Mouse (Mus musculus) limb, embryonic 13.5 days (tissue): ENCODE results near the gene Ppm1j. TPM values are rescaled to one million over a fixed set of nuclear protein-coding genes. Genes with fewer than 3 reads are reported as not detected.
"Not testable (repeated sequence)": the region's sequence is repeated elsewhere in the genome, so short reads cannot be mapped to it uniquely, and the experiment has no call there.

Source experiments
- ATAC-seq: fragments of 200-750 bp; cut with Nextera tagmentation; 2 replicates; pipeline ENCODE4 v1.8.0; 2017; ENCODE audit warnings: low read depth, moderate number of reproducible peaks, moderate TSS enrichment; ENCODE audit not compliant: low FRiP score
- H3K27ac ChIP-seq: fragments of 300-500 bp; sonication (generic); 2 replicates; pipeline ENCODE4 v1.5.1; 2015; ENCODE audit warnings: inconsistent platforms, mild to moderate bottlenecking, moderate library complexity
- H3K27me3 ChIP-seq: fragments of 300-500 bp; sonication (generic); 2 replicates; pipeline ENCODE4 v1.6.1; 2015; ENCODE audit warnings: mild to moderate bottlenecking, inconsistent platforms
- H3K36me3 ChIP-seq: fragments of 300-500 bp; sonication (generic); 2 replicates; pipeline ENCODE4 v1.6.1; 2015; ENCODE audit warnings: inconsistent platforms, mild to moderate bottlenecking, moderate library complexity
- H3K4me1 ChIP-seq: fragments of 300-500 bp; sonication (generic); 2 replicates; pipeline ENCODE4 v1.6.1; 2015; ENCODE audit warnings: inconsistent platforms
- H3K4me2 ChIP-seq: fragments of 300-500 bp; sonication (generic); replicated peaks from 2 replicates; pipeline ENCODE4 v1.6.1; 2015; ENCODE audit warnings: inconsistent platforms, mild to moderate bottlenecking, moderate library complexity
- H3K4me3 ChIP-seq: fragments of 300-500 bp; sonication (generic); 2 replicates; pipeline ENCODE4 v1.5.1; 2015; ENCODE audit warnings: moderate library complexity, mild to moderate bottlenecking, inconsistent platforms
- H3K9ac ChIP-seq: fragments of 300-500 bp; sonication (generic); 2 replicates; pipeline ENCODE4 v1.6.1; 2015; ENCODE audit warnings: mild to moderate bottlenecking, inconsistent platforms
- H3K9me3 ChIP-seq: fragments of 300-500 bp; sonication (generic); 2 replicates; pipeline ENCODE4 v1.6.1; 2016; ENCODE audit warnings: inconsistent platforms
- WGBS: fragments of 180-500 bp; shearing (Covaris S2); methylation state at CpG from one replicate; pipeline ENCODE4 v1.1.7; 2015; 5-methylcytosine and 5-hydroxymethylcytosine counted together
- polyA plus RNA-seq: library from polyadenylated mRNA; unstranded; fragments of >200 nt; fragmentation: Nextera tagmentation; extraction: Ambion mirVana; gene quantifications from 2 replicates; pipeline ENCODE4 v1.2.1, GENCODE M21; 2015

Gene Ppm1j
- polyA plus RNA-seq, 1 experiment from 2014 or later = 2.8 TPM

DNA sequence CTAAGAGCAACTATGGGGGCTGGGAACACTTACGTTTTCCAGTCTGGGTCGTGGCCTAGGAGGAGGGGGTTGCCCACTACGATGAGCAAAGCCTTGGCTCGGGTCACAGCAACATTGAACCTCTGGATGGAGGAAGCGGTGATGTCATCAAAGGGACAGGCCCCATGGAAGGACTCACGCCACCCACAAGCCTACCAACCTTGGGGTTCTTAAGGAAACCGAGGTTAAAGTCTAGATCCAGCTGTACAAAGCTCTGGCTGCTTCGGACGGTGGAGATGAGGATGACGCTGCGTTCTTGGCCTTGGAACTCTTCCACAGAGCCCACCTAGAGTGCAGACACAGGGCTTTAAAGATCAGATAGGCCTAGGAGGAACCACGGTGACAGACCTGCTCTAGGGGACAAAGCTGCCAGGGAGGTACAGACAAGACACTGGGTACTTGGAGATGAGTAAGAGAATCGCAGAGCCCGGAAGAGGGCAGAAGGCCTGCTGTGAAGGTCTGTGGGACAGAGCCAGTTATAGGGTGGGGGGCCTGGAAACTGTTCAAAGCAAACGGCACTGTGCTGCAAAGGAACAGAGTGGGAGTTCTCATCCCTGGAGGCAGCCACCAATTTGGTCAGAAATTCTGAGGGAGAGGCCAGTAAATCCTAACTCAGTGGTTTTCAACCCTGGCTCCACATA lies 14.9 kb downstream of the Ppm1j start:
- H3K27ac ChIP-seq = peak overlapping the region; percentile 87
- H3K27me3 ChIP-seq = no peaks in the 10 kb centered on the region
- no peak overlapping the region for H3K4me2 ChIP-seq
- H3K36me3 ChIP-seq = peaks cover 86% of the 10 kb centered on the region
- no peaks in the 10 kb centered on the region for H3K9me3 ChIP-seq
- no peak overlapping the region for H3K4me3 ChIP-seq
- WGBS = 64% methylated on average over 15 of the region's 15 CpGs
- peaks cover 58% of the 10 kb centered on the region for H3K4me1 ChIP-seq
- no peak overlapping the region for H3K9ac ChIP-seq
- ATAC-seq = no peak

- H3K27me3 ChIP-seq = no peaks in the 10 kb centered on the region
- no peak overlapping the region for H3K4me2 ChIP-seq
- ATAC-seq = no peak
- no peaks in the 10 kb centered on the region for H3K9me3 ChIP-seq
- H3K4me1 ChIP-seq = peaks cover 50% of the 10 kb centered on the region
- H3K36me3 ChIP-seq = peaks cover 92% of the 10 kb centered on the region
- WGBS = 77% methylated on average over 15 of the region's 15 CpGs
- H3K9ac ChIP-seq = no peak overlapping the region
- no peak overlapping the region for H3K4me3 ChIP-seq
- H3K27ac ChIP-seq = no peak overlapping the region
Measured at GRCm38 (mm10) chr3:104796430-104797082, 15.7 kb downstream of the Ppm1j start.

DNA sequence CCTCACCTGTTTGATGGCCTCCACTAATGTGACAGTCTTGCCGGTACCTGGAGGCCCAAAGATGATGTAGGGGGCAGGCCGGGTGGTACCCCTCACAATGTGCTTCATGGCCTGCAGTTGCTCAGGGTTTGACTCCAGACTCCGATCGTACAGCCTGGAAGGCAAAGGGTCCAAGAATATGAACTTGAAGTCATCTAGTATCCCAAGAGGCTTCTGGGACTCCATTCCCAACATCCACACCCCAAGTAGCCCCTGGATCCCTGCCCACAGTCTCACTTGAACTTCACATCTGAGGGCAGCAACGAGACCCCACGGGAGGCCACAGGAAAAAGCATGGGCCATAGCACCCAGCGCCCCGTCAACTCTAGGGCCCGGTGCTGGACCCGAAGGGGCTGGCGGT lies 19.8 kb downstream of the Ppm1j start:
- peaks cover 88% of the 10 kb centered on the region for H3K36me3 ChIP-seq
- no peak overlapping the region for H3K4me2 ChIP-seq
- no peaks in the 10 kb centered on the region for H3K27me3 ChIP-seq
- 93% methylated on average over 11 of the region's 11 CpGs for WGBS
- peaks cover 9% of the 10 kb centered on the region for H3K4me1 ChIP-seq
- H3K9ac ChIP-seq = no peak overlapping the region
- H3K27ac ChIP-seq = no peak overlapping the region
- H3K4me3 ChIP-seq = no peak overlapping the region
- no peak for ATAC-seq
- no peaks in the 10 kb centered on the region for H3K9me3 ChIP-seq

DNA sequence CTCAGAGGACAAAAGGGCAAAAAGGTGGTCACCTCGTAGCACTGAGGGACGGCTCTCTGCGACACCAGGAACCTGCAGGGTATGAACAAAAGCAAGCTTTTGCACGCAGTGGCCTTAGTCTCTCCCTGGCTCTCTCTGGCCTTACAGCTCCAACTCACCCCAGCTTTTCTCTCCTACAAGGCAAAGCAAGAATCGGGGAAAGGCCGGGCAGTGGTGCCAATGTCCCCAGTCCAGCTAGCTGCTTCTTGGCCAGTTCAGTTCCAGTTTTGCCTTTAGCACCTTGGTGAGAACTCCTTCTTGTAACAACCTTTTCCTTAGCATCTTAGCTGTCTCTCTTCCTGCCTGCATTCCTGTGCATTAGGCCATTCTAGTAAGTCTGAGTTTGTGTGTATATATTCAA lies 20.6 kb downstream of the Ppm1j start:
- Histone ChIP-seq H3K36me3 (peaks cover 82% of the 10 kb centered on the region), H3K4me2 (no peak overlapping the region)
- ATAC-seq = no peak

DNA sequence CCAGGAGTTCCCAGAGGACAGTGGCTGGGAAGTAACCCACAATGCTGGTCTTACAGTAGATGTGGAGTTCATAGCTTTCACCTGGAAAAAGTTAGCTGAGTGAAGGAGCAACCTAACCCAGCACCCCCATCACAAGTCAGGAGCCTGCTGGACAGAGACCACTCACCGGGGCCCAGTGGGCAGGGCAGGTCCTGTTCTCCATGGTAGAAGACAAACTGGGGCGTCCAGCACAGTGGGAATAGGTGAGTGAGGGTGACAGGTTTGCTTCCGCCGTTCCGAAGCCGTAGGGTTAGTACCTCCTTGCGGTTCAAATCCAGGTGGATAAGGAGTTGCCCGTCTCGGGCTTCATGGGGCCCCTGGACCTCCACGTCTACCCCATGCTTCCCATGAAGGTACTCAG lies 23.5 kb downstream of the Ppm1j start:
- ATAC-seq = no peak
- Histone ChIP-seq H3K4me2 (no peak overlapping the region), H3K9ac (no peak overlapping the region), H3K27me3 (no peaks in the 10 kb centered on the region), H3K36me3 (peaks cover 65% of the 10 kb centered on the region), H3K9me3 (no peaks in the 10 kb centered on the region), H3K27ac (no peak overlapping the region), H3K4me3 (no peak overlapping the region), H3K4me1 (no peaks in the 10 kb centered on the region)
- 93% methylated on average over 10 of the region's 10 CpGs for WGBS

More for the DNA sequence above, 20.6 kb downstream of the Ppm1j start:
- H3K4me1 ChIP-seq = peaks cover 1% of the 10 kb centered on the region
- no peak overlapping the region for H3K27ac ChIP-seq
- no peaks in the 10 kb centered on the region for H3K9me3 ChIP-seq
- H3K4me3 ChIP-seq = no peak overlapping the region
- WGBS = 95% methylated on average over 6 of the region's 6 CpGs
- H3K9ac ChIP-seq = no peak overlapping the region
- H3K27me3 ChIP-seq = no peaks in the 10 kb centered on the region

GRCm38 (mm10) chr3:104805539-104805938 lies 24.7 kb downstream of the Ppm1j start:
- Histone ChIP-seq H3K9ac (no peak overlapping the region), H3K4me3 (no peak overlapping the region), H3K9me3 (no peaks in the 10 kb centered on the region), H3K36me3 (peaks cover 52% of the 10 kb centered on the region), H3K27me3 (no peaks in the 10 kb centered on the region), H3K4me1 (no peaks in the 10 kb centered on the region), H3K27ac (no peak overlapping the region), H3K4me2 (no peak overlapping the region)
- ATAC-seq = no peak
- 82% methylated on average over 9 of the region's 9 CpGs for WGBS

GRCm38 (mm10) chr3:104811752-104812151 lies 30.9 kb downstream of the Ppm1j start:
- H3K27ac ChIP-seq = no peak overlapping the region
- no peak overlapping the region for H3K4me2 ChIP-seq
- H3K4me1 ChIP-seq = peaks cover 12% of the 10 kb centered on the region
- H3K27me3 ChIP-seq = no peaks in the 10 kb centered on the region
- 26% methylated on average over 3 of the region's 3 CpGs for WGBS
- no peak overlapping the region for H3K9ac ChIP-seq
- peaks cover 13% of the 10 kb centered on the region for H3K36me3 ChIP-seq
- no peak for ATAC-seq
- H3K4me3 ChIP-seq = no peak overlapping the region
- no peaks in the 10 kb centered on the region for H3K9me3 ChIP-seq

- Histone ChIP-seq H3K4me2 (no peak overlapping the region), H3K4me3 (no peak overlapping the region), H3K9ac (no peak overlapping the region), H3K36me3 (peaks cover 10% of the 10 kb centered on the region; the same call in 1 of the 2 replicates), H3K4me1 (peaks cover 17% of the 10 kb centered on the region), H3K27me3 (no peaks in the 10 kb centered on the region), H3K9me3 (no peaks in the 10 kb centered on the region), H3K27ac (no peak overlapping the region)
- 89% methylated on average over 4 of the region's 4 CpGs for WGBS
- no peak for ATAC-seq
Measured at GRCm38 (mm10) chr3:104812254-104812653, 31.4 kb downstream of the Ppm1j start.

GRCm38 (mm10) chr3:104813227-104813626 lies 32.4 kb downstream of the Ppm1j start:
- H3K27me3 ChIP-seq, H3K9me3 ChIP-seq, ATAC-seq, H3K36me3 ChIP-seq, H3K27ac ChIP-seq, H3K4me2 ChIP-seq, H3K9ac ChIP-seq, H3K4me3 ChIP-seq: not testable (repeated sequence)
- 91% methylated on average over 7 of the region's 7 CpGs for WGBS
- H3K4me1 ChIP-seq = peaks cover 17% of the 10 kb centered on the region

GRCm38 (mm10) chr3:104814746-104815145 lies 33.9 kb downstream of the Ppm1j start:
- Histone ChIP-seq H3K4me1 (peaks cover 28% of the 10 kb centered on the region), H3K27ac (no peak overlapping the region), H3K36me3 (peaks cover 10% of the 10 kb centered on the region; the same call in 1 of the 2 replicates), H3K4me2 (no peak overlapping the region), H3K9me3 (no peaks in the 10 kb centered on the region), H3K4me3 (no peak overlapping the region), H3K27me3 (no peaks in the 10 kb centered on the region), H3K9ac (no peak overlapping the region)
- WGBS = 100% methylated on average over 1 of the region's 1 CpGs
- ATAC-seq = no peak

- no peak overlapping the region; the same call in 1 of the 2 replicates for H3K4me2 ChIP-seq
- H3K4me3 ChIP-seq = no peak overlapping the region
- ATAC-seq = no peak
- H3K9ac ChIP-seq = no peak overlapping the region
- H3K9me3 ChIP-seq = no peaks in the 10 kb centered on the region
- H3K4me1 ChIP-seq = peaks cover 28% of the 10 kb centered on the region
- peaks cover 10% of the 10 kb centered on the region; the same call in 1 of the 2 replicates for H3K36me3 ChIP-seq
- no peaks in the 10 kb centered on the region for H3K27me3 ChIP-seq
- H3K27ac ChIP-seq = no peak overlapping the region
- 80% methylated on average over 2 of the region's 2 CpGs for WGBS
Measured at GRCm38 (mm10) chr3:104815346-104815745, 34.5 kb downstream of the Ppm1j start.

- no peak overlapping the region for H3K27ac ChIP-seq
- H3K4me1 ChIP-seq = peaks cover 28% of the 10 kb centered on the region
- no peak for ATAC-seq
- H3K27me3 ChIP-seq = no peaks in the 10 kb centered on the region
- H3K9ac ChIP-seq = no peak overlapping the region
- H3K9me3 ChIP-seq = no peaks in the 10 kb centered on the region
- H3K36me3 ChIP-seq = peaks cover 18% of the 10 kb centered on the region; the same call in 1 of the 2 replicates
- 92% methylated on average over 7 of the region's 7 CpGs for WGBS
- peak overlapping the region; percentile 79 for H3K4me2 ChIP-seq
- H3K4me3 ChIP-seq = no peak overlapping the region
Measured at GRCm38 (mm10) chr3:104816130-104816529, 35.3 kb downstream of the Ppm1j start.
